In the genomic region with DNA sequence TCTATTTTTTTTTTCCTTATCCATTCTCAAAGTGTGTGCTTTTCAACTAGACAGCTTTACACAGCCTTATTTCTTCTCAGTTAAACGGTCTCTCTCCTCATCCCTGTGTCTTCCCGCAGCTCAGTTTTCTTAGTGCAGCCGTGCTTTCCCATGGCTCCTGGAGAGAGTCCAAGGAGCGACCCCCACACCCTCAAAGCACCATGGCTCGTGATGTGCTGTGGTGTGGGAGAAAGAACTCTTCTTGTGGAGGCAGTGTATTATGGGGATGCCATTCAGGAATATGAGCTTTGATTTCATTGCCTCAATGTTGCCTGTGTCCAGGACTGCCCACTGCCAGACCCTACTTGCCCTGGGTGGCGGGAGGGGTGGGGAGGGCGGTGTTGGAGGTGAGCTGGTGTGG, we compare ENCODE assay signal across 24 mouse cellular contexts.
"Had no signal": no experiment of that assay in that cellular context is flagged by ENCODE, and none has a peak within 500 bp of the region (broad histone marks: within the 10 kb centered on the region; RNA-seq: fewer than 3 reads in every experiment).

No protein-coding gene starts in this region.

- H3K9me3 ChIP-seq: limb, embryonic 12.5 days; limb, embryonic 15.5 days; lung, embryonic 15.5 days; midbrain, embryonic 12.5 days; stomach, embryonic 15.5 days had no signal

- H3K36me3 ChIP-seq: limb, embryonic 12.5 days; limb, embryonic 15.5 days; lung, embryonic 15.5 days; midbrain, embryonic 12.5 days; stomach, embryonic 15.5 days had no signal

- H3K9ac ChIP-seq: limb, embryonic 12.5 days; limb, embryonic 15.5 days; liver, embryonic 14.5 days; liver, postnatal 0 days; lung, embryonic 15.5 days; midbrain, embryonic 12.5 days; stomach, embryonic 15.5 days had no signal

- H3K27me3 ChIP-seq: limb, embryonic 12.5 days; limb, embryonic 15.5 days; lung, embryonic 15.5 days; midbrain, embryonic 12.5 days; stomach, embryonic 15.5 days had no signal

- ATAC-seq: intestine, embryonic 16.5 days; liver, postnatal 0 days; midbrain, embryonic 16.5 days had no signal

- H3K27ac ChIP-seq: kidney, postnatal 0 days; left cerebral cortex, adult 2 months; limb, embryonic 12.5 days; limb, embryonic 15.5 days; liver, embryonic 14.5 days; lung, embryonic 15.5 days; midbrain, embryonic 12.5 days; stomach, embryonic 15.5 days had no signal

- H3K4me3 ChIP-seq: left cerebral cortex, adult 2 months; limb, embryonic 12.5 days; limb, embryonic 15.5 days; lung, embryonic 15.5 days; midbrain, embryonic 12.5 days; myocyte; stomach, embryonic 15.5 days had no signal

- H3K4me2 ChIP-seq: limb, embryonic 12.5 days; limb, embryonic 15.5 days; liver, embryonic 11.5 days; lung, embryonic 15.5 days; midbrain, embryonic 12.5 days; stomach, embryonic 15.5 days had no signal

- H3K4me1 ChIP-seq: limb, embryonic 12.5 days; limb, embryonic 15.5 days; stomach, embryonic 15.5 days had no signal

- DNase-seq: kidney, adult 18-20 months; kidney, adult 9 months; kidney, postnatal 36 days; layer of hippocampus, postnatal 36 days; left cerebral cortex, postnatal 4 days; liver, postnatal 0 days; lung, postnatal 10 days; lung, postnatal 4 days; retina, postnatal 1 day; right cerebral cortex, postnatal 25 days; spleen, adult 18-20 months; thymus, postnatal 25 days had no signal
